Mouse (Mus musculus) hindbrain, embryonic 14.5 days (tissue): ENCODE measurements around the gene Atpif1. TPM values are rescaled to one million over a fixed set of nuclear protein-coding genes. Genes with fewer than 3 reads are reported as not detected.
A peak's percentile ranks its signal among the peaks of the same experiment; 100 is the strongest.

Source experiments
- ATAC-seq: fragments of 200-750 bp; cut with Nextera tagmentation; 2 replicates; pipeline ENCODE4 v1.8.0; 2017; ENCODE audit warnings: moderate number of reproducible peaks, mild to moderate bottlenecking, moderate TSS enrichment, moderate library complexity; ENCODE audit not compliant: low FRiP score
- DNase-seq: peaks from one replicate; pipeline ENCODE4 v3.0.0-alpha.2; 2015; ENCODE audit warnings: low spot score
- H3K27ac ChIP-seq: fragments of 300-500 bp; sonication (generic); 2 replicates; pipeline ENCODE4 v1.5.1; 2014; ENCODE audit warnings: mild to moderate bottlenecking, moderate library complexity
- H3K27me3 ChIP-seq: fragments of 300-500 bp; sonication (generic); 2 replicates; pipeline ENCODE4 v1.6.1; 2014; ENCODE audit warnings: mild to moderate bottlenecking, low read length, mixed read lengths; ENCODE audit not compliant: control insufficient read depth, insufficient read depth
- H3K36me3 ChIP-seq: fragments of 300-500 bp; sonication (generic); replicated peaks from 2 replicates; pipeline ENCODE4 v1.6.1; 2014; ENCODE audit not compliant: control insufficient read depth, insufficient read depth
- H3K4me1 ChIP-seq: fragments of 300-500 bp; sonication (generic); replicated peaks from 2 replicates; pipeline ENCODE4 v1.6.1; 2014; ENCODE audit warnings: antibody characterized with exemption, low read length, mixed read lengths; ENCODE audit not compliant: control insufficient read depth, insufficient read depth
- H3K4me2 ChIP-seq: fragments of 300-500 bp; sonication (generic); replicated peaks from 2 replicates; pipeline ENCODE4 v1.6.1; 2014; ENCODE audit warnings: mild to moderate bottlenecking, moderate library complexity
- H3K4me3 ChIP-seq: fragments of 300-500 bp; sonication (generic); replicated peaks from 2 replicates; pipeline ENCODE4 v1.5.1; 2014; ENCODE audit warnings: mild to moderate bottlenecking, low read length
- H3K9ac ChIP-seq: fragments of 300-500 bp; sonication (generic); 2 replicates; pipeline ENCODE4 v1.6.1; 2014
- H3K9me3 ChIP-seq: fragments of 300-500 bp; sonication (generic); 2 replicates; pipeline ENCODE4 v1.6.1; 2016; ENCODE audit warnings: low read length; ENCODE audit not compliant: control insufficient read depth
- WGBS: fragments of 180-500 bp; shearing (Covaris S2); extraction: QIAGEN DNeasy Blood & Tissue Kit; methylation state at CpG from one replicate; pipeline ENCODE4 v1.1.7; 2014; 5-methylcytosine and 5-hydroxymethylcytosine counted together
- polyA plus RNA-seq: library from polyadenylated mRNA; unstranded; fragments of >200 nt; fragmentation: Nextera tagmentation; extraction: Ambion mirVana; gene quantifications from 2 replicates; pipeline ENCODE4 v1.2.1, GENCODE M21; 2014

The Atpif1 gene
- polyA plus RNA-seq, 1 experiment from 2014 or later, result 1,589 TPM

DNA sequence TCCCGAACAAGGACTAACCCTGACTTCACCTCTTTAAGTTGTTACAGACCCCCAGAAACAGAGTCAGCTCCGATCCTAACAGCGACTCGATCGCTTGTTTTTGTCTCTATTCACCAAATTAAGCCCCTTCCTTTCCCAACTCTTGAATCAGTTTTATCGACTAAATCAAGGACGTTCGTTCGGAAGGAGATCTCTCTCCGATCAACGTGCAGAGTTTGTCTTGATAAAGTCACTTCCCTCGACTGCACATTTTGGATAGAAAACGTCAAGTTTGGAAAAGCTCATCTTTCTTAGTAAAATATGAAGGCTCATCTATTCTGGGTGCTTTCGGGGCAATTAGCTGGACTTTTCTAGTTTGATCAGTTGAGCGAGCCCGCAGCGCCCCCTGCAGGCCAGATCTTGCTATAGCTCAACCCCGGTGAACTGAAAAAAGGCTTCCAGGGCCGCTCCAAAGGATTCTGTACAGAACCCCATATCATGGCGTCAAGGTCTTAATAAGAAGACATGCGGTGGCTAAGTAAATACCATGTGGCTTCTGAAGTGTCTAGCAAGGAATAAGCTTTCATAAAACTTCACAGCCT is 18.8 kb downstream of the Atpif1 start:
- H3K9me3 ChIP-seq, result no peaks in the 10 kb centered on the region
- peaks cover 7% of the 10 kb centered on the region; the same call in 1 of the 2 replicates for H3K27me3 ChIP-seq
- peak overlapping the region; percentile 41 for H3K4me3 ChIP-seq
- H3K9ac ChIP-seq, result peak overlapping the region; percentile 38
- WGBS, result 2% methylated on average over 21 of the region's 21 CpGs
- H3K27ac ChIP-seq, result peak overlapping the region; percentile 68
- H3K4me2 ChIP-seq, result peak overlapping the region; percentile 98
- DNase-seq, result peak; percentile 90
- no peak for ATAC-seq
- H3K36me3 ChIP-seq, result no peaks in the 10 kb centered on the region
- peaks cover 5% of the 10 kb centered on the region; the same call in 1 of the 2 replicates for H3K4me1 ChIP-seq

GRCm38 (mm10) chr4:132513395-132514273 is 19.8 kb downstream of the Atpif1 start:
- DNase-seq (no peak), ATAC-seq (no peak)
- Histone ChIP-seq H3K4me1 (peaks cover 9% of the 10 kb centered on the region; the same call in 1 of the 2 replicates), H3K27ac (no peak overlapping the region), H3K4me3 (no peak overlapping the region), H3K9me3 (no peaks in the 10 kb centered on the region), H3K9ac (no peak overlapping the region), H3K36me3 (no peaks in the 10 kb centered on the region), H3K27me3 (peaks cover 7% of the 10 kb centered on the region; the same call in 1 of the 2 replicates), H3K4me2 (no peak overlapping the region)
- 32% methylated on average over 14 of the region's 14 CpGs for WGBS

DNA sequence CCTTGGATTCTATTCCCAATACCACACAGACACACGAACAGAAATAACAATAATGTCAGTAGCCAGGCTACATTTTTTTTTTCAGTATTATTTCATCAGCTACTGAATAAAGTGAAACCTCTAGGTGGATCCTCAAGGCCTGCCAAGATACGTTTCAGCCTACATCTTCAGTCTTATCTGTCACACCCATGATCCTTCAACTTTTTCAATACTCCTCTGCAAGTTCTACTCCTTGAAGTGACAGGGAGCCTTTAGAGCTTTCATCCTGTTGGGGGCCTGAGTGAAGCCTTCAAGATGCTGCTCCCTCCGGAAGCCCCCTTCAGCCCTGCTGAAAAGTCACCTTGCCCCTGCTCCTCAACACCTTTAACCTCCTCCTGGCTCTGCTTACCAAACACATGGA is 21.4 kb downstream of the Atpif1 start:
- H3K27me3 ChIP-seq, result peaks cover 7% of the 10 kb centered on the region; the same call in 1 of the 2 replicates
- DNase-seq (no peak), ATAC-seq (no peak)
- no peaks in the 10 kb centered on the region for H3K9me3 ChIP-seq
- WGBS, result 82% methylated on average over 3 of the region's 3 CpGs
- no peaks in the 10 kb centered on the region for H3K36me3 ChIP-seq
- H3K4me2 ChIP-seq, result no peak overlapping the region
- peaks cover 10% of the 10 kb centered on the region; the same call in 1 of the 2 replicates for H3K4me1 ChIP-seq
- H3K27ac ChIP-seq, result no peak overlapping the region
- no peak overlapping the region for H3K9ac ChIP-seq
- H3K4me3 ChIP-seq, result no peak overlapping the region

- no peaks in the 10 kb centered on the region for H3K36me3 ChIP-seq
- H3K4me1 ChIP-seq, result peaks cover 5% of the 10 kb centered on the region; the same call in 1 of the 2 replicates
- H3K27me3 ChIP-seq, result peaks cover 7% of the 10 kb centered on the region; the same call in 1 of the 2 replicates
- peak within 1 kb of the TSS; percentile 73 for H3K4me2 ChIP-seq
- no peaks in the 10 kb centered on the region for H3K9me3 ChIP-seq
- DNase-seq (peak; percentile 98), ATAC-seq (peak; percentile 93)
- WGBS, result under 1% methylated on average over 32 of the region's 32 CpGs
- peak within 1 kb of the TSS; percentile 69 for H3K27ac ChIP-seq
- peak within 1 kb of the TSS; percentile 81 for H3K4me3 ChIP-seq
- peak within 1 kb of the TSS; percentile 72 for H3K9ac ChIP-seq
Measured at GRCm38 (mm10) chr4:132510352-132510798, 23.1 kb downstream of the Atpif1 start, which contains the start of gene Sesn2. Gene Sesn2 (minus strand): TSS chr4:132510501.

DNA sequence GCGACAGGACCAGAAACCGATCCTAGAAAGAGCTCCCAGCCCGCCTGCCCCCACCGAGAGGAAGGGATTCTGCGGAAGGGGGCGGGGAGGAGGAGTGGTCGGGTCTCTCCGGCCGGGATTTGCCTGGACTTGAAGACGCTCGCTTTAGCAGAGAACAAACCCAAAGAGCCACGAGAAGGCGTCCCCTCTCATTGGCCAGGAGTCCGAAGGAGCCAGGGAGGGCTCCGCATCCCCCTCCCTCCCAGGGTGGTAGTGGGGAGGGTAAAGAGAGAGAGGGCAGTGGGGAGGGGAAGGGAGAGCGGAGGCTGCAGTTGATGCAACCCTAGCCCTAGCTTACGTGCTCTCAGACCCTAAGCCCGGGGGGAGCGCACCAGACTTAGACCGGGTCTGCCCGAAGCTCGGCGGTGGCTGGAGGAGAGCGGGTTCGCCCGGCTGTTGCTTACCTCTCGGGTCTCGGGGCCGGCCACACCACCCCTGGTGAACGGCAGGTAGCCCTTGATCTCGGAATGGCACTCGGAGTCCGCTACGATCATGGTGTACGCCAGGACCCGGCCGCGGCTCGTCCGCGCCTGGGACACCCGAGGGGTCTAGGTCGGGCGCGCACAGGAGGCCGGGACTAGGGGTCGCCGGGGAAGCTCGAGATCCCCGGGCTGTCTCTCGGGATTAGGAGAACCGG is 23.7 kb downstream of the Atpif1 start:
- Histone ChIP-seq H3K4me2 (peak overlapping the region; percentile 73), H3K27me3 (peaks cover 7% of the 10 kb centered on the region; the same call in 1 of the 2 replicates), H3K4me1 (peaks cover 5% of the 10 kb centered on the region; the same call in 1 of the 2 replicates), H3K27ac (peak overlapping the region; percentile 69), H3K36me3 (no peaks in the 10 kb centered on the region), H3K9ac (peak overlapping the region; percentile 72), H3K9me3 (no peaks in the 10 kb centered on the region), H3K4me3 (peak overlapping the region; percentile 81)
- DNase-seq (peak; percentile 68), ATAC-seq (peak; percentile 74)
- WGBS, result under 1% methylated on average over 51 of the region's 52 CpGs

- 32% methylated on average over 2 of the region's 2 CpGs for WGBS
- no peak for DNase-seq
Measured at GRCm38 (mm10) chr4:132507210-132507609, 26.2 kb downstream of the Atpif1 start.

GRCm38 (mm10) chr4:132506250-132506649 is 27.2 kb downstream of the Atpif1 start:
- Histone ChIP-seq H3K27me3 (no peaks in the 10 kb centered on the region), H3K36me3 (no peaks in the 10 kb centered on the region; the same call in 1 of the 2 replicates), H3K9ac (no peak overlapping the region), H3K9me3 (no peaks in the 10 kb centered on the region), H3K4me1 (peaks cover 5% of the 10 kb centered on the region; the same call in 1 of the 2 replicates), H3K27ac (no peak overlapping the region), H3K4me2 (no peak overlapping the region), H3K4me3 (no peak overlapping the region)
- ATAC-seq (no peak), DNase-seq (no peak)
- 78% methylated on average over 6 of the region's 6 CpGs for WGBS

More at GRCm38 (mm10) chr4:132507210-132507609, 26.2 kb downstream of the Atpif1 start:
- H3K4me1 ChIP-seq, result peaks cover 5% of the 10 kb centered on the region; the same call in 1 of the 2 replicates
- no peaks in the 10 kb centered on the region for H3K27me3 ChIP-seq
- no peak overlapping the region for H3K4me3 ChIP-seq
- no peaks in the 10 kb centered on the region for H3K9me3 ChIP-seq
- H3K4me2 ChIP-seq, result no peak overlapping the region
- ATAC-seq, result no peak
- no peak overlapping the region for H3K27ac ChIP-seq
- H3K9ac ChIP-seq, result no peak overlapping the region
- no peaks in the 10 kb centered on the region for H3K36me3 ChIP-seq

GRCm38 (mm10) chr4:132505800-132506199 is 27.7 kb downstream of the Atpif1 start:
- WGBS, result 29% methylated on average over 10 of the region's 10 CpGs

More at GRCm38 (mm10) chr4:132505800-132506199, 27.7 kb downstream of the Atpif1 start:
- H3K4me1 ChIP-seq, result peaks cover 5% of the 10 kb centered on the region; the same call in 1 of the 2 replicates
- H3K4me2 ChIP-seq, result no peak overlapping the region
- ATAC-seq (no peak), DNase-seq (no peak)
- H3K27ac ChIP-seq, result no peak overlapping the region
- H3K4me3 ChIP-seq, result no peak overlapping the region
- H3K9me3 ChIP-seq, result no peaks in the 10 kb centered on the region
- H3K36me3 ChIP-seq, result no peaks in the 10 kb centered on the region; the same call in 1 of the 2 replicates
- H3K9ac ChIP-seq, result no peak overlapping the region
- no peaks in the 10 kb centered on the region for H3K27me3 ChIP-seq
